Mouse (Mus musculus) heart, embryonic 11.5 days (tissue): ENCODE data around the gene Slc39a7. TPM values are rescaled to one million over a fixed set of nuclear protein-coding genes. Genes with fewer than 3 reads are reported as not detected.

Experiments used
- ATAC-seq: fragments of 200-750 bp; cut with Nextera tagmentation; replicated peaks from 2 replicates; pipeline ENCODE4 v1.8.0; 2017; ENCODE audit warnings: moderate library complexity; ENCODE audit not compliant: insufficient number of reproducible peaks, low FRiP score, low TSS enrichment
- H3K27ac ChIP-seq: fragments of 300-500 bp; sonication (generic); 2 replicates; pipeline ENCODE4 v1.5.1; 2014; ENCODE audit warnings: mild to moderate bottlenecking, low read depth, low read length
- H3K27me3 ChIP-seq: fragments of 300-500 bp; sonication (generic); 2 replicates; pipeline ENCODE4 v1.6.1; 2014; ENCODE audit warnings: mild to moderate bottlenecking, low read length, mixed read lengths; ENCODE audit not compliant: control insufficient read depth, insufficient read depth
- H3K36me3 ChIP-seq: fragments of 300-500 bp; sonication (generic); 2 replicates; pipeline ENCODE4 v1.6.1; 2014; ENCODE audit warnings: mild to moderate bottlenecking, low read length, moderate library complexity, mixed read lengths; ENCODE audit not compliant: control insufficient read depth, insufficient read depth
- H3K4me1 ChIP-seq: fragments of 300-500 bp; sonication (generic); 2 replicates; pipeline ENCODE4 v1.6.1; 2014; ENCODE audit warnings: low read length; ENCODE audit not compliant: control insufficient read depth, insufficient read depth
- H3K4me2 ChIP-seq: fragments of 300-500 bp; sonication (generic); 2 replicates; pipeline ENCODE4 v1.6.1; 2014; ENCODE audit warnings: mild to moderate bottlenecking, moderate library complexity
- H3K4me3 ChIP-seq: fragments of 300-500 bp; sonication (generic); 2 replicates; pipeline ENCODE4 v1.5.1; 2014; ENCODE audit warnings: low read depth, low read length
- H3K9ac ChIP-seq: fragments of 300-500 bp; sonication (generic); 2 replicates; pipeline ENCODE4 v1.6.1; 2014; ENCODE audit warnings: mild to moderate bottlenecking, low read depth, low read length, moderate library complexity
- H3K9me3 ChIP-seq: fragments of 300-500 bp; sonication (generic); replicated peaks from 2 replicates; pipeline ENCODE4 v1.6.1; 2016; ENCODE audit warnings: low read length; ENCODE audit not compliant: control insufficient read depth
- WGBS: fragments of 180-500 bp; shearing (Covaris S2); extraction: QIAGEN DNeasy Blood & Tissue Kit; methylation state at CpG from one replicate; pipeline ENCODE4 v1.1.7; 2014; ENCODE audit not compliant: insufficient replicate concordance; 5-methylcytosine and 5-hydroxymethylcytosine counted together
- polyA plus RNA-seq: library from polyadenylated mRNA; unstranded; fragments of >200 nt; fragmentation: Nextera tagmentation; extraction: Ambion mirVana; gene quantifications from 2 replicates; pipeline ENCODE4 v1.2.1, GENCODE M21; 2014

The Slc39a7 gene
- polyA plus RNA-seq, 1 experiment from 2014 or later: 61.4 TPM

DNA sequence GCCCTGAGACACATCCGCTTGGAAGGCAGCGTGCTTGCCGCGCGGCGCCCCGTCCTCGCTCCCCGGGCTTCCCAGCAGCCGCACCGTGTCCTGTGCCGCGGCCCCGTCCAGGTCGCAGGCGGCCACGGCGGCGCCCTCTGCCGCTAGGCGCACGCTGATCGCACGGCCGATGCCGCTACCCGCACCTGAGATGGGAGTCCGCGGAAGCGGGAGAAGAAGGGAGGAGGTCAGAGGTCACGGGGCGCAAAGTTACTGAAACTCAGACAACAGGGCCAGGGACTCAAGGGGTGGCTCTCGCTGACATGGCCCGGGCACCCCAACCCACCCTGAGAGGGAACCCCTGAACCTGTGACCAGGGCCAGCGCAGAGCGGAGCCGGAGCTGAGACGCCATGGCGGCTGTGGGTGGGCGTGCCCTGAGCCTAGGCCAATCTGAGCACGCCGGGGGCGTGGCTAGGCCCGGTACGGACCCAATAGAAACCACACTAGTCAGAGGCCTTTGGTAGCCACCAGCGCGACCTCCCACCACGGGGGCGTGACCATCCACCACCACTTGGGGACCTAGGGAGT is 3.7 kb downstream of the Slc39a7 start, which contains the start of gene H2-Ke6:
H2-Ke6 (minus strand) TSS at position 405 of the 568 bp plus-strand sequence.
- under 1% methylated on average over 48 of the region's 49 CpGs for WGBS
- peaks cover 51% of the 10 kb centered on the region for H3K4me1 ChIP-seq
- peak; percentile 81 for ATAC-seq

DNA sequence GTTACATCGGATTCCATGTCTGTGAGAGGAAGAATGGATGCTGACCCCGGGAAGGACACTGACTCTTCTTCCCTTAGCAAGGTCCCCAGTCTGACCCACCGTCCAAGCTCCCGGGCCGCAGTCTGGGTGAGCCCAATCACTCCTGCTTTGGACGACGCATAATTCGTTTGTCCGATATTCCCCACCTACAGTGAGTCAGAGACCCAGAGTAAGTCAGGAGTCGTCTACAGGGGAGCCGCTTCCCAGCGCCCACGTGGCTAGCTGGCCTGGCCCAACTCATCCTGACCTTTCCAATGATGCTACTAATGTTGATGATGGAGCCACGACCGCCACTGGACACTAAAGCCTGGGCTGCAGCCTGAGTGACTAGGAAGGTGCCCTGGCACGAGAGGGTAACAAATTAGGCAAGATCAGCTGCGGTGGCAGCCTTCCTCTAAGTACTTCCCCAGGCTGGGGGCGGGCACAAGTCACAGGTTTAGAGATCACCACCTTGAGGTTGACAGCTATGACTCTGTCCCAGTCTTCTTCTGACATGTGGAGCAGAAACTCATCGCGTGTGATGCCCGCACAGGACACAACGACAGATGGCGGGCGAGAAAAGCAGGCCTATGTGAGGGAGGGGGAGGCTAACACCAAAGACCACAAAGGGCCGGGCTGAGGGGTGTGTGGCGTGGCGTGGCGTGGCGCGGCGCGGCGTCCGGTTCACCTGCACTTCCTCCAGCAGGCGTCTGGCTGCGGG is 4.4 kb downstream of the Slc39a7 start:
- Histone ChIP-seq H3K9me3 (no peaks in the 10 kb centered on the region), H3K4me2 (peak overlapping the region; percentile 97), H3K27me3 (no peaks in the 10 kb centered on the region), H3K9ac (peak overlapping the region; percentile 78), H3K4me3 (peak overlapping the region; percentile 71), H3K36me3 (peaks cover 19% of the 10 kb centered on the region), H3K27ac (peak overlapping the region; percentile 73), H3K4me1 (peaks cover 47% of the 10 kb centered on the region)
- 10% methylated on average over 36 of the region's 36 CpGs for WGBS
- no peak for ATAC-seq

More for the DNA sequence above, 3.7 kb downstream of the Slc39a7 start, which contains the start of gene H2-Ke6:
- Histone ChIP-seq H3K27ac (peak within 1 kb of the TSS; percentile 73), H3K4me2 (peak within 1 kb of the TSS; percentile 97), H3K9me3 (no peaks in the 10 kb centered on the region), H3K36me3 (peaks cover 17% of the 10 kb centered on the region), H3K4me3 (peak within 1 kb of the TSS; percentile 71), H3K9ac (peak within 1 kb of the TSS; percentile 78), H3K27me3 (no peaks in the 10 kb centered on the region)

GRCm38 (mm10) chr17:34026221-34026620 is 5.3 kb downstream of the Slc39a7 start:
- peak overlapping the region; percentile 97 for H3K4me2 ChIP-seq
- H3K9ac ChIP-seq: 0 out of 2 replicates have a peak overlapping the region, but pooled peaks have one; percentile 22
- peaks cover 23% of the 10 kb centered on the region for H3K36me3 ChIP-seq
- WGBS: 35% methylated on average over 2 of the region's 2 CpGs
- no peak for ATAC-seq
- 0 out of 2 replicates have a peak overlapping the region, but pooled peaks have one; percentile 87 for H3K4me3 ChIP-seq
- peaks cover 47% of the 10 kb centered on the region for H3K4me1 ChIP-seq
- no peaks in the 10 kb centered on the region for H3K27me3 ChIP-seq
- H3K9me3 ChIP-seq: no peaks in the 10 kb centered on the region
- H3K27ac ChIP-seq: no peak overlapping the region

DNA sequence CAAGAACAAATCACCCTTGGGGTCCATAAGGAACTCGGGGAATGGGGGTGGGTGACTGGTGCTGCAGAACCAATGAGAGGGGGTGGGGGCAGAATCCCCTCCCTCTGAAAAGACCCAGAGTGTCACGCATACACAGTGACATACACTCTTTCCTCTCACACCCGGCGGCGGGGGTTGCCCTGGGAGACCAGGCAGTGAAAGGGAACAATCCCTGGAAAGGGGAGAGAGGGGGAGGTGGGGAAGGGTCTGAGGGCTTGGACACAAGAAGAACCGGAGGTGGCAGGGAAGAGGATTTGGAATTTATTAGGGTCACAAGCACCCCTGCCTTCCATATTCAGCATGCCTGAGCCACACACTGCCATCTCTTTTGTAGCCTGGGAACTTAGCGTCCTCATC is 5.7 kb downstream of the Slc39a7 start:
- H3K27ac ChIP-seq: no peak overlapping the region
- peak overlapping the region; percentile 94 for H3K4me2 ChIP-seq
- H3K9me3 ChIP-seq: no peaks in the 10 kb centered on the region
- peak overlapping the region; percentile 87 for H3K4me3 ChIP-seq
- WGBS: 14% methylated on average over 7 of the region's 7 CpGs
- H3K4me1 ChIP-seq: peaks cover 46% of the 10 kb centered on the region
- H3K27me3 ChIP-seq: no peaks in the 10 kb centered on the region
- ATAC-seq: no peak
- peaks cover 27% of the 10 kb centered on the region for H3K36me3 ChIP-seq
- H3K9ac ChIP-seq: peak overlapping the region; percentile 96; the same call in 1 of the 2 replicates

DNA sequence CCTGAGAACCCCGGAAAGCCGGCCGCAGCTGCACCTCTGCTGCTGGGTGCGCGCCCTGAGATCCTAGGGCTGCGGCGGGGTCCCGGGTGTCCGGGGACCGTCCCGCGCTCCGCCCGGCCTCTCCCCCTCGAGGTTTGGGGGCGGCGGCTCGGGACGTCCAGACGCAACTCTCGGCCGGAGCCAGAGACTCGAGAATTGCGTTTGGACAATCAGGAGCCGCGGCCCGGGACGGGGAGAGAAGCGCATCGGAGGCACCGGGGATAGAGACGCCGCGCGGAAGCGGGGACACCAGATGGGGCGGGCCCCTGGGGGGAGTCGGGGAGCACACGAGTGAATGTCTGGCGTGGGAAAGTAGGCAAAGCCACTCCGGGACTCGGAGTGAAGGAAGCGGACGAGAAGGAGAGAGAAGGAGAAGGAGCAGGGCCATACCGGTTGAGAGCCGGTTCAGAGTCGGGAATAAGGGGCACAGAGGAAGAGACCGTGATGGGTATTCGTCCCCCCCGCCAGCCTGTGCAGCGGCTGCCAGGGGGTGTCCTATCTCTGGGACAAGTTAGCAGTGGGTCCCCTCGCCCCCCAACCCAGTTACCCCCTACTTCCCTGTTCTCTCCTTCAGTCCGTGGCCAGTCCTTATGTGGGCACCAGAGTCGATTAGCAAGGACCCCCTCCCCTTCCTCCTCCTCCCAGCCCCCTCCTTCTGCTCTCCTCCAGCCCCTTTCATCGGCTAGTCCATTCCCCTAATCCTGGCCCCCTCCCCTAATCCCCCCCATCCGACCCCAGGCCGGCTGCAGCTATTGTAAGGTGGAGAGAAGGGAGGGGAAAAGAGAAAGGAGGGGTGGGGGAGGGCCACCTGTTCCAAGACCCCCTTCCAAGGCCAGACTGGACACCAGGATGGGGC is 6.4 kb downstream of the Slc39a7 start:
- peak overlapping the region; percentile 96 for H3K9ac ChIP-seq
- ATAC-seq: no peak
- peak overlapping the region; percentile 94 for H3K4me2 ChIP-seq
- 1% methylated on average over 57 of the region's 57 CpGs for WGBS
- peaks cover 40% of the 10 kb centered on the region for H3K4me1 ChIP-seq
- H3K36me3 ChIP-seq: peaks cover 30% of the 10 kb centered on the region
- no peaks in the 10 kb centered on the region for H3K27me3 ChIP-seq
- H3K27ac ChIP-seq: peak overlapping the region; percentile 88
- no peaks in the 10 kb centered on the region for H3K9me3 ChIP-seq
- H3K4me3 ChIP-seq: peak overlapping the region; percentile 87

GRCm38 (mm10) chr17:34024317-34024821 is 7.1 kb downstream of the Slc39a7 start, which contains the start of gene Ring1:
Gene Ring1 (minus strand): TSS chr17:34024680.
- Histone ChIP-seq H3K4me3 (peak within 1 kb of the TSS; percentile 87), H3K36me3 (peaks cover 25% of the 10 kb centered on the region), H3K4me1 (peaks cover 35% of the 10 kb centered on the region), H3K27ac (peak within 1 kb of the TSS; percentile 88), H3K9ac (peak within 1 kb of the TSS; percentile 96), H3K4me2 (peak within 1 kb of the TSS; percentile 94), H3K27me3 (no peaks in the 10 kb centered on the region), H3K9me3 (no peaks in the 10 kb centered on the region)
- ATAC-seq: peak; percentile 61
- under 1% methylated on average over 49 of the region's 58 CpGs for WGBS

DNA sequence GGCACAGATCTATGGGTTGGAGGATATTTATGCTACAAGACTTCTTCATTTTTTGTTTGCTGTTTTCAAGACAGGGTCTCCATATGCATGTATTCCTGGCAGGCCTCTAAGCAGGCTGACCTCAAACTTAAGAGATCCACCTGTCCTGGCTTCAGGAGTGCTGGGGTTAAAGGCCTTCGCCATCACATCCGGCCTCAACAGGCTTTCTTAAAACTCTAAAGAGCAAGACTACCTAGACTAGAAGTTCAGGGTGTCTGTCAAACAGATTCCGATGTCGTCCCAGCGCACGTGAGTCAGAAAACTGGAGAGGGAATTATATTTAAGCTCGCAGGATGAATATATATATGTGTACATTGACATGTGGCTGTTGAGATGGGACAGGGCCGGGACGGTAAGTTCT is 7.8 kb downstream of the Slc39a7 start:
- H3K9me3 ChIP-seq: no peaks in the 10 kb centered on the region; the same call in 1 of the 2 replicates
- H3K36me3 ChIP-seq: peaks cover 18% of the 10 kb centered on the region
- 0 out of 2 replicates have a peak overlapping the region, but pooled peaks have one; percentile 88 for H3K27ac ChIP-seq
- peak overlapping the region; percentile 96 for H3K9ac ChIP-seq
- no peaks in the 10 kb centered on the region for H3K27me3 ChIP-seq
- H3K4me2 ChIP-seq: peak overlapping the region; percentile 94
- WGBS: 66% methylated on average over 9 of the region's 9 CpGs
- H3K4me3 ChIP-seq: peak overlapping the region; percentile 87
- ATAC-seq: no peak
- H3K4me1 ChIP-seq: peaks cover 32% of the 10 kb centered on the region

- H3K4me3 ChIP-seq: 0 out of 2 replicates have a peak overlapping the region, but pooled peaks have one; percentile 3
- peaks cover 27% of the 10 kb centered on the region for H3K4me1 ChIP-seq
- H3K9me3 ChIP-seq: no peaks in the 10 kb centered on the region; the same call in 1 of the 2 replicates
- no peak overlapping the region for H3K9ac ChIP-seq
- 93% methylated on average over 20 of the region's 20 CpGs for WGBS
- H3K4me2 ChIP-seq: no peak overlapping the region
- peaks cover 16% of the 10 kb centered on the region for H3K36me3 ChIP-seq
- H3K27ac ChIP-seq: no peak overlapping the region
- ATAC-seq: no peak
- H3K27me3 ChIP-seq: no peaks in the 10 kb centered on the region
Measured at GRCm38 (mm10) chr17:34022987-34023386, 8.5 kb downstream of the Slc39a7 start.
